ENCODE assay signal across 8 mouse cellular contexts in the genomic region with DNA sequence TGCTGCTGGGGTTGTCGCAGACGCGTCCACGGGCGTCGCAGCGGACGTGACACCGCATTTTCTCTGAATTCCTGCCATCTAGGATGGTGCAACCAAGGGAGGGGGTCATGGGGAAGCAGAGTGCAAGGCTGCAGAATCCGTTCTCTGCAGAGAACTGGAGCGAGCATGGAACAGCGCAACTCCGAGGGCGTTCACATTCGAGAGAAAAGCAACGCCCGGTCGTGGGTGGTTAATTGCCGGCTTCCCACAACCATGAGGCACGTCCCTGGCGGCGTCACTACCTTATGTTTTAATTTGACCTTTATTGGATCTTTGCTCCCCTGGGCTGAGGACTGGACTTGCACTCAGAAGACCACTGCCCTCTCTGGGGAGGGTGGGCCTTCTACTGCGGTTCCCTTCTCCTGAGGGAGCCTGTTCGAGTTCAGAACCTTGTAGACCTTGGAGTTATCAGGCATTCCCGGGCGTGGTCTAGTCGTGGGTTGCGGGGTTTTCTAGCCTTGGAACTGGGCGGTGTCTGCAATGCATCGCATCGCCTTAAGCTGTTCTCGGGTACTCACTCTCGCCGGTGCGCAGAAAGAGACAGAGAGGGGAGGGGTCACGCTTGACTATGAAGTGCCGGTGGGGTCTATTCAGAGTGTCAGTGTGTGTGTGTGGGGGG.
DNase-seq lines count a peak whose midpoint lies in the region; ATAC-seq and TF ChIP-seq lines count a peak whose summit lies in the region.

No protein-coding gene starts in this region.

- peaks cover 13% of the 10 kb centered on the region for H3K4me1 ChIP-seq in heart, embryonic 16.5 days (ENCODE audit: control insufficient read depth, insufficient read depth, low read length)
- no peaks in the 10 kb centered on the region for H3K4me1 ChIP-seq in brown adipose tissue, adult 24 weeks (ENCODE audit: control insufficient read depth, insufficient read depth, insufficient read length, low read length)
- 0 out of 2 replicates have a peak, but pooled peaks cover 3% of the 10 kb centered on the region for H3K4me1 ChIP-seq in forebrain, postnatal 0 days (ENCODE audit: insufficient read depth)
- H3K4me1 ChIP-seq in liver, embryonic 16.5 days (ENCODE audit: control insufficient read depth, low read depth, low read length) = no peaks in the 10 kb centered on the region; the same call in 1 of the 2 replicates
- peaks cover 28% of the 10 kb centered on the region for H3K4me1 ChIP-seq in stomach, embryonic 15.5 days

- H3K27ac ChIP-seq in heart, embryonic 16.5 days (ENCODE audit: low read length) = no peak overlapping the region
- H3K27ac ChIP-seq in brown adipose tissue, adult 24 weeks (replicated peaks; ENCODE audit: low read depth, low read length) = no peak overlapping the region
- H3K27ac ChIP-seq in forebrain, postnatal 0 days (ENCODE audit: low read depth, low read length) = peak overlapping the region; percentile 75
- no peak overlapping the region for H3K27ac ChIP-seq in liver, embryonic 16.5 days (ENCODE audit: low read length)
- no peak overlapping the region for H3K27ac ChIP-seq in stomach, embryonic 15.5 days

- TF ChIP-seq CTCF in forebrain, postnatal 0 days (IDR thresholded peaks at IDR 0.05; ENCODE audit: low read depth) = no peak

- 1% methylated on average over 37 of the region's 37 CpGs for WGBS in heart, embryonic 16.5 days
- under 1% methylated on average over 37 of the region's 37 CpGs for WGBS in forebrain, postnatal 0 days
- WGBS in liver, embryonic 16.5 days (ENCODE audit: insufficient replicate concordance) = under 1% methylated on average over 37 of the region's 37 CpGs
- WGBS in stomach, embryonic 15.5 days = 2% methylated on average over 37 of the region's 37 CpGs

- H3K4me3 ChIP-seq in heart, embryonic 16.5 days (ENCODE audit: low read length) = peak overlapping the region; percentile 52
- H3K4me3 ChIP-seq in brown adipose tissue, adult 24 weeks (ENCODE audit: insufficient read depth, low read depth, low read length) = peak overlapping the region; percentile 27; the same call in 1 of the 2 replicates
- peak overlapping the region; percentile 76 for H3K4me3 ChIP-seq in forebrain, postnatal 0 days (ENCODE audit: low read depth, low read length)
- H3K4me3 ChIP-seq in liver, embryonic 16.5 days (ENCODE audit: low read depth, low read length) = no peak overlapping the region; the same call in 1 of the 2 replicates
- peak overlapping the region; percentile 50 for H3K4me3 ChIP-seq in stomach, embryonic 15.5 days (replicated peaks)

- H3K36me3 ChIP-seq in heart, embryonic 16.5 days (ENCODE audit: control insufficient read depth, insufficient read depth) = no peaks in the 10 kb centered on the region
- H3K36me3 ChIP-seq in forebrain, postnatal 0 days (ENCODE audit: insufficient read depth) = no peaks in the 10 kb centered on the region
- H3K36me3 ChIP-seq in liver, embryonic 16.5 days (ENCODE audit: control insufficient read depth, insufficient read depth) = no peaks in the 10 kb centered on the region
- H3K36me3 ChIP-seq in stomach, embryonic 15.5 days = no peaks in the 10 kb centered on the region

- H3K4me2 ChIP-seq in heart, embryonic 16.5 days (ENCODE audit: low read depth, low read length) = peak overlapping the region; percentile 76
- peak overlapping the region; percentile 75 for H3K4me2 ChIP-seq in forebrain, postnatal 0 days (ENCODE audit: low read depth)
- H3K4me2 ChIP-seq in liver, embryonic 16.5 days (ENCODE audit: low read depth, low read length) = 0 out of 2 replicates have a peak overlapping the region, but pooled peaks have one; percentile 50
- peak overlapping the region; percentile 94 for H3K4me2 ChIP-seq in stomach, embryonic 15.5 days

- DNase-seq in heart, postnatal 36 days = no peak
- peak; percentile 61 for DNase-seq in forebrain, postnatal 0 days
- DNase-seq in gastrocnemius, postnatal 14 days = no peak
- DNase-seq in c-Kit-positive CD71-positive TER-119-positive erythroid progenitor cells, embryonic 14.5 days (ENCODE audit: low spot score) = no peak

- intact Hi-C loops in heart, postnatal 36 days (cut with DNase I) = no loop called here
- intact Hi-C loops in gastrocnemius, postnatal 14 days (cut with DNase I; ENCODE audit: low total_unique reads) = no loop called here

- no peaks in the 10 kb centered on the region for H3K9me3 ChIP-seq in heart, embryonic 16.5 days (replicated peaks; ENCODE audit: control insufficient read depth, low read length)
- H3K9me3 ChIP-seq in forebrain, postnatal 0 days (ENCODE audit: low read length) = no peaks in the 10 kb centered on the region
- no peaks in the 10 kb centered on the region for H3K9me3 ChIP-seq in liver, embryonic 16.5 days (replicated peaks; ENCODE audit: control insufficient read depth, low read length)
- H3K9me3 ChIP-seq in stomach, embryonic 15.5 days = no peaks in the 10 kb centered on the region

- H3K27me3 ChIP-seq in heart, embryonic 16.5 days (ENCODE audit: control insufficient read depth, insufficient read depth, low read length) = peaks cover 91% of the 10 kb centered on the region
- H3K27me3 ChIP-seq in forebrain, postnatal 0 days (ENCODE audit: insufficient read depth, low read length) = peaks cover 37% of the 10 kb centered on the region
- H3K27me3 ChIP-seq in liver, embryonic 16.5 days (ENCODE audit: control insufficient read depth, insufficient read depth, low read depth, low read length) = peaks cover 70% of the 10 kb centered on the region
- H3K27me3 ChIP-seq in stomach, embryonic 15.5 days (replicated peaks) = peaks cover 82% of the 10 kb centered on the region

- no peak overlapping the region for H3K9ac ChIP-seq in heart, embryonic 16.5 days (ENCODE audit: low read length)
- H3K9ac ChIP-seq in forebrain, postnatal 0 days = peak overlapping the region; percentile 69
- no peak overlapping the region for H3K9ac ChIP-seq in liver, embryonic 16.5 days (ENCODE audit: low read depth, low read length)
- H3K9ac ChIP-seq in stomach, embryonic 15.5 days = no peak overlapping the region

- ATAC-seq in heart, embryonic 16.5 days (replicated peaks; ENCODE audit: extremely low read depth, insufficient read depth, low FRiP score) = 0 out of 2 replicates have a peak, but pooled peaks have one; percentile 6
- ATAC-seq in forebrain, postnatal 0 days = peak; percentile 52
- ATAC-seq in liver, embryonic 16.5 days (ENCODE audit: low read depth) = no peak
- no peak for ATAC-seq in stomach, embryonic 15.5 days (ENCODE audit: insufficient read depth, low FRiP score, low read depth)

Comparison
In these comparisons a context has a peak if more than half of its experiments do, and no peak if none do; other contexts are left out.
1. ATAC-seq: peak in heart, embryonic 16.5 days (single experiment) and forebrain, postnatal 0 days (single experiment); none in liver, embryonic 16.5 days (single experiment) and stomach, embryonic 15.5 days (single experiment).
2. Peak in every context shown above with its lines, with median percentiles within 50 percentile points of each other: H3K4me2 ChIP-seq.